Mouse (Mus musculus) neural tube, embryonic 15.5 days (tissue): ENCODE results near the gene Eno3. TPM values are rescaled to one million over a fixed set of nuclear protein-coding genes. Genes with fewer than 3 reads are reported as not detected.
A peak's percentile ranks its signal among the peaks of the same experiment; 100 is the strongest.

Experiments used
- ATAC-seq: fragments of 200-750 bp; cut with Nextera tagmentation; 2 replicates; pipeline ENCODE4 v1.8.0; 2017; ENCODE audit warnings: mild to moderate bottlenecking, moderate TSS enrichment, moderate library complexity; ENCODE audit not compliant: low FRiP score
- H3K27ac ChIP-seq: fragments of 300-500 bp; sonication (generic); replicated peaks from 2 replicates; pipeline ENCODE4 v1.5.1; 2015; ENCODE audit warnings: mild to moderate bottlenecking, inconsistent platforms
- H3K27me3 ChIP-seq: fragments of 300-500 bp; sonication (generic); replicated peaks from 2 replicates; pipeline ENCODE4 v1.6.1; 2015; ENCODE audit warnings: inconsistent platforms
- H3K36me3 ChIP-seq: fragments of 300-500 bp; sonication (generic); 2 replicates; pipeline ENCODE4 v1.6.1; 2015; ENCODE audit warnings: inconsistent platforms
- H3K4me1 ChIP-seq: fragments of 300-500 bp; sonication (generic); 2 replicates; pipeline ENCODE4 v1.6.1; 2015; ENCODE audit warnings: inconsistent platforms
- H3K4me2 ChIP-seq: fragments of 300-500 bp; sonication (generic); 2 replicates; pipeline ENCODE4 v1.6.1; 2015; ENCODE audit warnings: inconsistent platforms, mild to moderate bottlenecking, moderate library complexity
- H3K4me3 ChIP-seq: fragments of 300-500 bp; sonication (generic); replicated peaks from 2 replicates; pipeline ENCODE4 v1.5.1; 2015; ENCODE audit warnings: mild to moderate bottlenecking, inconsistent platforms
- H3K9ac ChIP-seq: fragments of 300-500 bp; sonication (generic); replicated peaks from 2 replicates; pipeline ENCODE4 v1.6.1; 2015; ENCODE audit warnings: mild to moderate bottlenecking, inconsistent platforms
- H3K9me3 ChIP-seq: fragments of 300-500 bp; sonication (generic); replicated peaks from 2 replicates; pipeline ENCODE4 v1.6.1; 2016; ENCODE audit warnings: inconsistent platforms
- WGBS: fragments of 180-500 bp; shearing (Covaris S2); methylation state at CpG from one replicate; pipeline ENCODE4 v1.1.7; 2015; ENCODE audit warnings: mixed read lengths; 5-methylcytosine and 5-hydroxymethylcytosine counted together
- polyA plus RNA-seq: library from polyadenylated mRNA; unstranded; fragments of >200 nt; fragmentation: Nextera tagmentation; extraction: Ambion mirVana; gene quantifications from 2 replicates; pipeline ENCODE4 v1.2.1, GENCODE M21; 2015

Gene Eno3
- polyA plus RNA-seq, 1 experiment from 2014 or later, result 17.5 TPM

GRCm38 (mm10) chr11:70645461-70646258, 11.3 kb upstream of the Eno3 start:
- peak overlapping the region; percentile 97 for H3K27ac ChIP-seq
- H3K4me3 ChIP-seq, result peak overlapping the region; percentile 76
- 91% methylated on average over 12 of the region's 12 CpGs for WGBS
- H3K9me3 ChIP-seq, result no peaks in the 10 kb centered on the region
- H3K36me3 ChIP-seq, result peaks cover 44% of the 10 kb centered on the region
- peak overlapping the region; percentile 90 for H3K9ac ChIP-seq
- H3K4me2 ChIP-seq, result peak overlapping the region; percentile 100
- no peak for ATAC-seq
- no peaks in the 10 kb centered on the region for H3K27me3 ChIP-seq
- peaks cover 49% of the 10 kb centered on the region for H3K4me1 ChIP-seq

DNA sequence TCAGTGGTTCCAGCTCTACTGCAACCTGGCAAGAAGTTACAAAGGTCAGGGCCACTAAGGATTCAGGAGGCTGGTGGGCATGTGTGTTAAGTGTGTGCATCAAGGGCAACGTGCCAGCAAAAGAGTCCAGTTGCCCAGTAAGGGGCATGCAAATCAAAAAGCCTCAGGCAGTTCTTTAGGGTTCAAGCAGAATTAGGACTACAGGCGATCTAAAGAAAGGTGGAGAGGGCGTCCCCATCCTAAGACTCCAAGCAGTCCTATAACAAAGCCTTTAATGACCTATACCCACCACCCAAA, 10.8 kb upstream of the Eno3 start:
- H3K4me1 ChIP-seq, result peaks cover 54% of the 10 kb centered on the region
- H3K36me3 ChIP-seq, result peaks cover 50% of the 10 kb centered on the region
- peak overlapping the region; percentile 97 for H3K27ac ChIP-seq
- H3K27me3 ChIP-seq, result no peaks in the 10 kb centered on the region
- no peaks in the 10 kb centered on the region for H3K9me3 ChIP-seq
- peak overlapping the region; percentile 76 for H3K4me3 ChIP-seq
- H3K9ac ChIP-seq, result peak overlapping the region; percentile 90
- WGBS, result 21% methylated on average over 3 of the region's 3 CpGs
- H3K4me2 ChIP-seq, result peak overlapping the region; percentile 100
- no peak for ATAC-seq

GRCm38 (mm10) chr11:70646691-70647650, 10.0 kb upstream of the Eno3 start, which contains the start of the genes Rnf167 and Slc25a11:
Rnf167 (plus strand) TSS chr11:70647235.
Slc25a11 (minus strand) TSS chr11:70647479.
- peak within 1 kb of the TSS; percentile 100 for H3K4me2 ChIP-seq
- peak within 1 kb of the TSS; percentile 76 for H3K4me3 ChIP-seq
- H3K9me3 ChIP-seq, result no peaks in the 10 kb centered on the region
- H3K9ac ChIP-seq, result peak within 1 kb of the TSS; percentile 90
- WGBS, result under 1% methylated on average over 63 of the region's 63 CpGs
- H3K27me3 ChIP-seq, result no peaks in the 10 kb centered on the region
- ATAC-seq, result peak; percentile 92
- peaks cover 57% of the 10 kb centered on the region for H3K36me3 ChIP-seq
- peak within 1 kb of the TSS; percentile 97 for H3K27ac ChIP-seq
- peaks cover 61% of the 10 kb centered on the region for H3K4me1 ChIP-seq

DNA sequence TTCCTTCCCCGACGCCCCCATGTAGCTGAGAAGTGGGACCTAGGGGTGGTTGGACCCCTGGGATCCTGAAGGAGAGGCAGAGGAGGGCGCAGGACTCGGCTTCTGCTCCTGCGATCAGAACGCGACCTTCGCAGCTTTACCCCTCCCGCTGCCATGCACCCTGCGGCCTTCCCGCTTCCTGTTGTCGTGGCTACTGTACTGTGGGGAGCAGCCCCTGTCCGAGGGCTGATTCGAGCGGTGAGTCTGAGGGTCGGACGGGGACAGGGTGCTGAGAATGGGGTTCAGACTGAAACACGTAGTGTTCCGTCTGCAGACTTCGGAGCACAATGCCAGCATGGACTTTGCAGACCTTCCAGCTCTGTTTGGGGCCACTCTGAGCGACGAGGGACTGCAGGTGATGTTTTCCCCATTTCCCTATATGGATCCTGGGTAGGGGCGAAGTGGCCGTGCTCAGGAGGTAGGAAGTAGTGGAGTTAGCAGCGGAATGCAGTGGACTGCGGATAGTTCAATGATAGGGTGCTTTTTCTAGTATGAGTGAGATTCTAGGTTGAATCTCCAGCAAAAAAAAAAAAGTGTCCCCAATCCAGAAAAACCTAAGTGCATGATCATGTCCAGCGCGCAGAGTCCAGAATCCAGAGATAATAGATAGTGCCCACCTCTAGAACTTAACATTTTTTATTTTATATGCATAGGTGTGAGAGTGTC, 9.1 kb upstream of the Eno3 start:
- H3K36me3 ChIP-seq, result peaks cover 52% of the 10 kb centered on the region

DNA sequence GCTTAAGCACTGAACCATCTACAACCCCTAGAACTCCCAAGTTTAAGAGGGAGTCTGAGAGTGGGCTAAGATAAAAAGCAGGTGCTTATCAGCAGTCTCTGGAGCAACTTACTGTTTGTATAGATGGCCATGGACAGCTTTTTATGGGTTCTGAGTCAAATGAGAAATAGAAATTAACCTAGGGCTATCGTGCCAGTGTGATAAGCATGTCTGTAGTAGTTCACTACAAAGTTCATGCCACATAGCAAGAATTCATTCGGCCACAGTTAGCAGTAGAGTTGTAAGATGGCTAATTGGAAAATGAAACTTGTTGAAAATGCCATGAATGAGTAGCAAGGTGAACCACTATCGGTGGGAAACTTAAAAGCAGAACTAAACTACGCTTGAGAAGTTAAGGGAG, 8.5 kb upstream of the Eno3 start:
- peak overlapping the region; percentile 76 for H3K4me3 ChIP-seq
- 82% methylated on average over 4 of the region's 4 CpGs for WGBS
- peak overlapping the region; percentile 100 for H3K4me2 ChIP-seq
- peak overlapping the region; percentile 80 for H3K9ac ChIP-seq
- H3K36me3 ChIP-seq, result peaks cover 51% of the 10 kb centered on the region
- no peak overlapping the region for H3K27ac ChIP-seq
- peaks cover 77% of the 10 kb centered on the region for H3K4me1 ChIP-seq
- no peak for ATAC-seq
- H3K27me3 ChIP-seq, result no peaks in the 10 kb centered on the region
- no peaks in the 10 kb centered on the region for H3K9me3 ChIP-seq

More for the DNA sequence above, 9.1 kb upstream of the Eno3 start:
- 5% methylated on average over 28 of the region's 28 CpGs for WGBS
- Histone ChIP-seq H3K9ac (peak overlapping the region; percentile 80), H3K4me1 (peaks cover 70% of the 10 kb centered on the region), H3K4me2 (peak overlapping the region; percentile 100), H3K27me3 (no peaks in the 10 kb centered on the region), H3K9me3 (no peaks in the 10 kb centered on the region), H3K27ac (peak overlapping the region; percentile 97), H3K4me3 (peak overlapping the region; percentile 76)
- 0 out of 2 replicates have a peak, but pooled peaks have one; percentile 12 for ATAC-seq

- ATAC-seq, result no peak
- WGBS, result 87% methylated on average over 8 of the region's 8 CpGs
- no peak overlapping the region for H3K9ac ChIP-seq
- no peaks in the 10 kb centered on the region for H3K27me3 ChIP-seq
- H3K4me2 ChIP-seq, result peak overlapping the region; percentile 100
- H3K27ac ChIP-seq, result 0 out of 2 replicates have a peak overlapping the region, but pooled peaks have one; percentile 18
- H3K4me3 ChIP-seq, result no peak overlapping the region
- H3K36me3 ChIP-seq, result peaks cover 47% of the 10 kb centered on the region
- peaks cover 77% of the 10 kb centered on the region for H3K4me1 ChIP-seq
- H3K9me3 ChIP-seq, result no peaks in the 10 kb centered on the region
These were observed 7.7 kb upstream of the Eno3 start for GRCm38 (mm10) chr11:70649185-70649734.

- no peak overlapping the region for H3K4me2 ChIP-seq
- H3K9ac ChIP-seq, result 0 out of 2 replicates have a peak overlapping the region, but pooled peaks have one; percentile 0
- 77% methylated on average over 12 of the region's 12 CpGs for WGBS
- no peaks in the 10 kb centered on the region for H3K27me3 ChIP-seq
- peaks cover 72% of the 10 kb centered on the region for H3K4me1 ChIP-seq
- H3K27ac ChIP-seq, result no peak overlapping the region
- H3K4me3 ChIP-seq, result no peak overlapping the region
- peaks cover 35% of the 10 kb centered on the region for H3K36me3 ChIP-seq
- no peaks in the 10 kb centered on the region for H3K9me3 ChIP-seq
- no peak for ATAC-seq
These were observed 6.5 kb upstream of the Eno3 start for GRCm38 (mm10) chr11:70650322-70651175.

DNA sequence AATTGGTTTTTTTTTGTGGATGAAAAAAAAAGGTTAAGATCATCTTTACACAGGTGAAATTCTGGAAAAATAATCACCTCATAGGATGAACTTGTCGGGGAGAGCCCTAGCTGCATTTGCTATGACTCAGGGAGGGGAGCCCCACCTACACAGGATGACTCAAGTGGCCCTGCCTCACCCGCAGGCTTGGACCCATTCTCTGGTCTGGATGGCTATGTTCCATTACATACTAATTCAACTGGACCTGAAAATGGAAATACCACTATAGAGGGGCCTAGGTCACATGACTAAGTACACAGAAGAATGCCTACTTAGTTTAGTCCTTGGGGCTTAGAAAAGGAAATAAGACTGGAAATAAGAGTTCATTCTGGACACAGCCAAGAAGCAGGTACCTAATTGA, 5.6 kb upstream of the Eno3 start:
- Histone ChIP-seq H3K27ac (no peak overlapping the region), H3K4me3 (no peak overlapping the region), H3K9me3 (no peaks in the 10 kb centered on the region), H3K9ac (no peak overlapping the region), H3K36me3 (peaks cover 35% of the 10 kb centered on the region), H3K4me1 (peaks cover 72% of the 10 kb centered on the region), H3K4me2 (no peak overlapping the region), H3K27me3 (no peaks in the 10 kb centered on the region)
- 84% methylated on average over 2 of the region's 2 CpGs for WGBS
- ATAC-seq, result no peak

DNA sequence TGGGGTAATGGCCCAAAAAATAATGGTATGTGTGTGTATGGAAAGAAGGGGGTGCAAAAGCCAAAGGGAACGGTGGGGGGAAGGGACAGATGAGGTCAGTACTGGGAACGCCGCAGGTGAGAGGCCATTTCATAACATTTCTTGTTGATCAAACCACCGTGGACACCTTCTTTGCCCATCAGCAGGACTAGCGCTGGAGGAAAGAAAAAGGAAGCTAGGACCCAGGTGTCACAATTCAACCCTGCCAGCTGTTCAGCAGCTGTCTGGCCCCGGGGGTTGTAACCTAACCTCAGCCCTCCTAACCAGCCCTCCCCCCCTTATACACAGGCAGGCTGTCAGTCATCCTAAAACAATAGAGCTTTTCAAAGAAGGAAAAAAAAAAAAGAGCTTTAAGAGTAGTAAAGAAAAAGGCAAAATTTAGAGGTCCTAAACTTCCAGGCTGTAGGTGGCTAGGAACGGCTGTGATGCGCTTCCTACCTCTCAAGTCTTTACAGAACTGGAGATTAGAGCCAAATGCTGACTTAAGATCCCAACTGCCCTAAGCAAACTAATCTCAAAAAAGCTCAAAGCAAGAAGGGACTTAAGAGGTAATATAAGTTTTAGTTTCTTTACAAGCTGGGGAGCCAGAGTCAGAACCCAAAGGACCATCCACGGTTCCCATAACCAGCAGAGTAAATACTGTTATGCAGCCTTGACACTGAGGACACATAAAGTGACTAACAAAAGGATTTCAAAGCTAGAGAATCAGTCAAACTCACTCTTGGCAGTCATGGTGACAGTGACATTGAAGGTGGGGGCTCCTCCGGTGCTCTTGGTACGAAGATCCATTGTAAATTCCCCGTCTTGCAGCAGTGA, 4.7 kb upstream of the Eno3 start:
- ATAC-seq, result no peak
- peaks cover 78% of the 10 kb centered on the region for H3K4me1 ChIP-seq
- H3K9ac ChIP-seq, result peak overlapping the region; percentile 86
- WGBS, result 69% methylated on average over 12 of the region's 12 CpGs
- peaks cover 35% of the 10 kb centered on the region for H3K36me3 ChIP-seq
- H3K4me2 ChIP-seq, result peak overlapping the region; percentile 91
- H3K4me3 ChIP-seq, result peak overlapping the region; percentile 69
- H3K27ac ChIP-seq, result no peak overlapping the region
- H3K9me3 ChIP-seq, result no peaks in the 10 kb centered on the region
- H3K27me3 ChIP-seq, result no peaks in the 10 kb centered on the region
